Mouse (Mus musculus): Measurements from ENCODE around the gene Fam120a. TPM values are rescaled to one million over a fixed set of nuclear protein-coding genes. Genes with fewer than 3 reads are reported as not detected.

Fam120a gene
- total RNA-seq, 2 experiments from 2014 or later = 85.7 TPM

DNA sequence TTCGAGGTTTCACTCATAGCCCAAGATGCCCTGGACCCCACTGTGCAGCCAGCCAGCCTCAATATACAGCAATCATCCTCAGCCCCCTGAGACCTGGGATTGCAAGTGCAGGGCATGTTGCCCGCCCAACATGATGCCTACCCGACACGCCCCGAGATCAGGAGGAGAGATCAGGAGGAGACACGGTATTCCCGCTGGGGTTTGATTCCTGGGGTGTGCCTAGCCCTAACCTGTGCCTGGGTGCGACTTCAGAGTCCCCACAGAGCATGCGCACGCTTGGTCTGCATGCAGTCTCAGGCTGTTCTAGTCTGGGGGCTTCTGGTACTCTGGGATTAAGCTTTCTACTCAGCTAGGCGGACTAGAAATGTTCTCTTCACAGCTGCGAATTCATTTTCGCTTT lies 2.7 kb upstream of the Fam120a start:
- intact Hi-C loops (cut with DNase I; ENCODE audit: low total_unique reads) = no loop called here
- DNase-seq = no peak

GRCm38 (mm10) chr13:48968750-48969088 lies 902 bp upstream of the Fam120a start:
- no peak for DNase-seq
- intact Hi-C loops (cut with DNase I; ENCODE audit: low total_unique reads) = no loop called here

GRCm38 (mm10) chr13:48966851-48967821 lies 681 bp downstream of the Fam120a start:
- intact Hi-C loops (cut with DNase I; ENCODE audit: low total_unique reads) = no loop called here
- DNase-seq = peak; percentile 56

- intact Hi-C loops (cut with DNase I; ENCODE audit: low total_unique reads) = loop anchor here (2.0 kb wide), 1 partner anchor 35 kb away; no protein-coding TSS in a partner anchor
- peak; percentile 78 for DNase-seq
Measured at GRCm38 (mm10) chr13:48965559-48966525, 2.0 kb downstream of the Fam120a start.

- intact Hi-C loops (cut with DNase I; ENCODE audit: low total_unique reads) = loop anchor here (2.0 kb wide), 1 partner anchor 36 kb away; no protein-coding TSS in a partner anchor
- DNase-seq = no peak
Measured at GRCm38 (mm10) chr13:48964850-48965249, 3.0 kb downstream of the Fam120a start.

DNA sequence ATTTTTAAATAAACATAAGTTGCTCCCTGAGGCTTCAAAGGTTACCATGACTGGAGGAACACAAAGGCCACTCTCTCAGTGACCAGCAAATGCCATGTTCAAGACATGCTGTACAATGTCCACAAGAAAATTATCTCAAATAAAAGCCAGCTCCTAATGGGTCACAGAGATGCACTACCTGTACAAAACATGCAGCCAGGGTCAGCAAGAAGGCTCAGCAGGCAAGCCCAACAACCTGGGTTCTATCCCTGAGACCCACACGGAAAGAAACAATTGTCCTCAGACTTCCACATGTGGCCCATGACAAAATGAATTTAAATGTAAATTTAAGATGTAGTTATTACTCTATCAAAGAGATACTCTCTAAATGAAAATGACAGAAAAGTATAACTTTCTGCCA lies 4.7 kb downstream of the Fam120a start:
- no peak for DNase-seq
- intact Hi-C loops (cut with DNase I; ENCODE audit: low total_unique reads) = no loop called here

- DNase-seq = no peak
- intact Hi-C loops (cut with DNase I; ENCODE audit: low total_unique reads) = no loop called here
Measured at GRCm38 (mm10) chr13:48962519-48962918, 5.3 kb downstream of the Fam120a start.

DNA sequence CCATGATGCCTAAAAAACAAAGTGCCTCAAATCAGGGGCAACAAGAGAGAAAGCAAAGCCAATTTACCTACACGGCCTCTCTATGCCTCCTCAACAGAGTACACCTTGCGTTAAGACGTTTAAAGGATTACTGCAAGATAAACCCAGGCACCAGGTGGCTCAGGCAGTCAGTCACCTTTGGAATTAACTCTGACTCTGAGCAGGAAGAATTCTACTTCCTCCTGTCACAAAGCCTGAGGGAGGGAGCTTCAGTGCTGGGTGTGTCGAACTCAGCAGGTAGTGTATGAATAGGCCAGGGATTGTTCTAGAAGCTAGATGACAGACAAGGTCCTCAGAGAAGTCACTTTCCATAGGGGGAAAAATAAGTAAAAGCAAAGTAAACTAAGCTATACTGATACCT lies 9.2 kb downstream of the Fam120a start:
- no peak for DNase-seq
- intact Hi-C loops (cut with DNase I; ENCODE audit: low total_unique reads) = no loop called here

GRCm38 (mm10) chr13:48954825-48955224 lies 13.0 kb downstream of the Fam120a start:
- intact Hi-C loops (cut with DNase I; ENCODE audit: low total_unique reads) = no loop called here

GRCm38 (mm10) chr13:48950600-48951241 lies 17.1 kb downstream of the Fam120a start:
- intact Hi-C loops (cut with DNase I; ENCODE audit: low total_unique reads) = no loop called here
- no peak for DNase-seq

More at GRCm38 (mm10) chr13:48954825-48955224, 13.0 kb downstream of the Fam120a start:
- DNase-seq = no peak

GRCm38 (mm10) chr13:48948951-48949350 lies 18.9 kb downstream of the Fam120a start:
- intact Hi-C loops (cut with DNase I; ENCODE audit: low total_unique reads) = no loop called here
- DNase-seq = no peak

DNA sequence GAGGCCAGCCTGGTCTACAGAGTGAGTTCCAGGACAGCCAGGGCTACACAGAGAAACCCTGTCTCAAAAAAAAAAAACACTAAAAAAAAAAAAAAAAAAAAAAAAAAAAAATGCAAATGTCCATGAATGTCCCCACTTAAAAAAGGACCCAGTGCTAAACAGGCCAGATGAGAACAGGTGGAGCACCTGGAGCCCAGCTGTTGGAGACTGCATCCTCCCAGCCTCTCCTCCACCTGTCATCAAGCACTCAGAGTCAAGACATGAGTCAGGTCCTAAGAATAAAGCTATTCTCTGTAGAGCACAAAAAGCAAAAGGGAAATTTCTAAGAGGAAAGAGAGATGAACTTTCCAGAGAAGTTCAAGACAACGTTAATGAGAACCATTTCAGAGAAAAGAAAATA lies 23.2 kb downstream of the Fam120a start:
- intact Hi-C loops (cut with DNase I; ENCODE audit: low total_unique reads) = no loop called here
- no peak for DNase-seq

GRCm38 (mm10) chr13:48942471-48942870 lies 25.3 kb downstream of the Fam120a start:
- DNase-seq = no peak
- intact Hi-C loops (cut with DNase I; ENCODE audit: low total_unique reads) = no loop called here

GRCm38 (mm10) chr13:48941773-48942172 lies 26.0 kb downstream of the Fam120a start:
- DNase-seq = no peak
- intact Hi-C loops (cut with DNase I; ENCODE audit: low total_unique reads) = no loop called here

DNA sequence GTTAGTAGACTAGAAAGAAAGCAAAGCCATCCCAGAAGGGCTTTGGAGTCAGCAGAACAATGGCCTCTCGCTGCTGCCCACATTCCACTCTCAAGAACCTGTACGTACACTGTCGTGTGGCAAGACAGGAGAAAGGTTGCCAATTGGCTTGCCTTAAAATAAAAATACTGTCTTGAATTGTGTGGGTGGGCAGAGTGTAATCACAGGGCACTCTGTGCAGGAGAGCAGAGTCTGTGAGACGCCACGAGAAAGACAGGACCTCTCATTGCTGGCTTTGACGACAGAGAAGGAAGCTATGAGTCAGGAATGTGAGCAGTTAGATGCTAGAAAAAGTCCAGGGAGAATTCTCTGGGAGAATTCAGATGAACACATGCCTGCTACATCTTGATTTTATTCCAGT lies 33.2 kb downstream of the Fam120a start:
- intact Hi-C loops (cut with DNase I; ENCODE audit: low total_unique reads) = loop anchor here (10.0 kb wide), 1 partner anchor 60 kb away; no protein-coding TSS in a partner anchor
- DNase-seq = no peak

DNA sequence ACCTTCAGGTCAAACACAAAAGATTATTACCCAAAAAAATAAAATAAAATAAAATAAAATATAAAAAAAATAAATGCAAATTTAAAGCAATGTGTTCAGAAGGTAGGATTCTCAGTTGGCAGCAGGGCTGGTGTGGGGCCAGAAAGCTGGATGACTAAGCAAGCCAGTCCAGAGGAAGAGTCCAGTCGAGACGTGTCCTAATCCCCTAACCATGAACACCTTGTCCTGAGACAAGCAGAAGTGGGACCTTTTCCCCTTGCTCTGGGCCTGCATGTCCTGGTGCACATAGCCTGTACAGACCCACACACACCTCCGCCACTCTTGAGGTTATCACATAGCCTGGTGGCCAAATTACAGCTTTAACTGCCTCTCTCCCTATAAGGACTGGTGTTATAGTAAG lies 35.1 kb downstream of the Fam120a start:
- DNase-seq = no peak
- intact Hi-C loops (cut with DNase I; ENCODE audit: low total_unique reads) = loop anchor here (10.0 kb wide), 1 partner anchor 62 kb away; no protein-coding TSS in a partner anchor

DNA sequence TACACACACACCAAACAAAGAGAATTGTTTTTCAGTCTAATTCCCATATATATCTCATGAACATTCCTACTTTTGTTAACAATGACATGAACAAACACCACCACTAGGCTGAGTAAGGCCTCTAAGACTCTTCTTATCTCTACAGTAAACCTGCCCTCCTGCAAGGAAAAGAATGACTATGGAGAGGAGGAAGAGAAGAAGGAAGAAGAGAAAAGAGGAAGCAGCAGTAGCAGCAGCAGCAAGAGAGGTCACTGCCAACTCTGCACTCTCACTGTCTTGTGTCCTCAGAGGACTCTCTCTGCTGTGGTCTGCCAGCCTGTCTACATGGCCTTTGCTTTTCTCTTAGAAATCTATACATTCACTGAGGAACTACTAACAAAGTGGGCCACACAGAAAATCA lies 36.1 kb downstream of the Fam120a start:
- DNase-seq = no peak
- intact Hi-C loops (cut with DNase I; ENCODE audit: low total_unique reads) = loop anchor here (10.0 kb wide), 1 partner anchor 63 kb away; no protein-coding TSS in a partner anchor

GRCm38 (mm10) chr13:48931232-48931631 lies 36.6 kb downstream of the Fam120a start:
- intact Hi-C loops (cut with DNase I; ENCODE audit: low total_unique reads) = loop anchor here (10.0 kb wide), 1 partner anchor 64 kb away; no protein-coding TSS in a partner anchor
- DNase-seq = no peak

DNA sequence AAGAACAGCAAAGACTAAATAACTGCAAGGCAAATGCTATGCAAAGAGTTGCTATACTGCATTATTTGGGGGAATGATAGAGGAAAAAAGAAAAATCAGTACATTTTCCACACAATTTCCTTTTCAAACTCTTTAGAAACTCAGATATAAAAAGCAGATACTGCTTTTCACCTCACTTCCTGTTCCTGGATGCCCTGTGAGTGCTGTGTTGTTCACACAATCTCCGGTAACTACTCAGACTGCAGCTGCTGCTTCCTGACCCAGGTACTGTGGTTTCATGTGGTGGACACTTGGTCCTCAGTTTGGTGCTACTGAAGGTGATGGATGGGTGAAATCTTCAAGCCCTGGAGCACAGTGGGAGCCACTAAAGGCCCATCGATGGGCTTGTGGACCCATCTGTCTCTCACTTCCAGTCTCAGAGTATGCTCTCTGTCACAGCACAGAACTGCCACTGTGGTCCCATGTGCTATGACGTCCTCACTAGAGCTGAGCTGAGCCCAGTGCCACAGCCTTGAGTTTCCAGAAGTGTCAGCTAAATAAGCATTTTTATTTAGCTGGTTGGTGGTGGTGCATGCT lies 38.2 kb downstream of the Fam120a start:
- DNase-seq = no peak
- intact Hi-C loops (cut with DNase I; ENCODE audit: low total_unique reads) = loop anchor here (10.0 kb wide), 1 partner anchor 65 kb away; no protein-coding TSS in a partner anchor

Data from gastrocnemius, postnatal 14 days (tissue).